Mouse (Mus musculus): ENCODE data around the gene Tktl1.

GRCm38 (mm10) chrX:74246213-74246681, 69.2 kb downstream of the Tktl1 start:
- TF ChIP-seq GATA1 (IDR thresholded peaks at IDR 0.05; ENCODE audit: borderline replicate concordance, low read length) = no peak
- no peak for TF ChIP-seq FLI1 (IDR thresholded peaks at IDR 0.05; ENCODE audit: low read length)
